Mouse (Mus musculus) erythroblast, embryonic 14.5 days (primary cell): Measurements from ENCODE around the gene Lmtk3. TPM values are rescaled to one million over a fixed set of nuclear protein-coding genes. Genes with fewer than 3 reads are reported as not detected.

Experiments
- H3K27me3 ChIP-seq: 2 replicates; pipeline ENCODE4 v1.6.1; 2012; ENCODE audit warnings: inconsistent platforms; ENCODE audit not compliant: control insufficient read depth
- H3K36me3 ChIP-seq: 2 replicates; pipeline ENCODE4 v1.6.1; 2012; ENCODE audit warnings: mild to moderate bottlenecking, inconsistent platforms; ENCODE audit not compliant: control insufficient read depth
- H3K4me1 ChIP-seq: 2 replicates; pipeline ENCODE4 v1.6.1; 2012; ENCODE audit warnings: inconsistent platforms; ENCODE audit not compliant: control insufficient read depth
- H3K4me3 ChIP-seq: replicated peaks from 2 replicates; pipeline ENCODE3; 2012; ENCODE audit warnings: moderate library complexity, mild to moderate bottlenecking, inconsistent platforms
- H3K9me3 ChIP-seq: 2 replicates; pipeline ENCODE4 v1.6.1; 2012; ENCODE audit warnings: low read length, inconsistent platforms, mixed read lengths; ENCODE audit not compliant: control insufficient read depth
- GATA1 ChIP-seq: IDR thresholded peaks from 2 replicates; pipeline ENCODE4 v1.6.1; 2012; ENCODE audit warnings: low read length, inconsistent platforms, mixed read lengths
- TAL1 ChIP-seq: IDR thresholded peaks from 3 replicates; pipeline ENCODE4 v1.6.1; 2012; ENCODE audit warnings: low read length, inconsistent platforms, mixed read lengths
- polyA plus RNA-seq: library from polyadenylated mRNA; stranded (reverse); fragments of >175 nt; gene quantifications from 2 replicates; pipeline ENCODE4 v1.2.3, GENCODE M21; 2012

Gene Lmtk3
- polyA plus RNA-seq, 1 experiment, result 0.04 TPM

- peaks cover 25% of the 10 kb centered on the region for H3K4me1 ChIP-seq
- H3K9me3 ChIP-seq, result peaks cover 3% of the 10 kb centered on the region; the same call in 1 of the 2 replicates
These were observed 47.0 kb downstream of the Lmtk3 start, which contains the start of gene Grwd1 for GRCm38 (mm10) chr7:45830427-45831127. Gene Grwd1, minus strand, starts transcription at chr7:45830944.

DNA sequence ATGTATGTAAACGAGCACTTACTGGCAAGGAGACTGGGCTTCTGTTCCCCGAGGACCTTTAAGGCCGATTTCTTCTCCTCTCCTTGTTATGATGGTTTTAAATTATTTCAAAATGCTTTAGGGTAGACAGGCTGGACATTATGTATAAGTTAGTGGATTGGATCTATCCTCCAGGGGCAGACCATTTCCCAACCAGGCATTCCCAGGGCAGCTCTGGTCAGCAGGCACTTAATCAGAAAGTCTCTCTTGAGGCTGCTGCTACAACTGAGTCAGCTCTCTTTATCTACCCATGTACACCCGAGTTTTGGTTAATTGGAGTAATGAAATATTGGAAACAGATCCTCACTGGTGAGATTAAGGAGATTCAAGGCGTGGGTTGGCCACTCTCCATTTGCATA is 47.6 kb downstream of the Lmtk3 start:
- Histone ChIP-seq H3K9me3 (peaks cover 3% of the 10 kb centered on the region; the same call in 1 of the 2 replicates), H3K4me3 (peak overlapping the region; percentile 83), H3K4me1 (peaks cover 25% of the 10 kb centered on the region), H3K27me3 (peaks cover 54% of the 10 kb centered on the region), H3K36me3 (peaks cover 35% of the 10 kb centered on the region)
- TF ChIP-seq TAL1 (no peak), GATA1 (no peak)

More at GRCm38 (mm10) chr7:45830427-45831127, 47.0 kb downstream of the Lmtk3 start, which contains the start of gene Grwd1:
- Histone ChIP-seq H3K36me3 (peaks cover 40% of the 10 kb centered on the region), H3K27me3 (peaks cover 50% of the 10 kb centered on the region), H3K4me3 (peak within 1 kb of the TSS; percentile 83)
- TF ChIP-seq GATA1, result no peak
- TF ChIP-seq TAL1, result no peak

GRCm38 (mm10) chr7:45832428-45832827 is 48.9 kb downstream of the Lmtk3 start:
- peaks cover 57% of the 10 kb centered on the region for H3K27me3 ChIP-seq
- H3K4me1 ChIP-seq, result peaks cover 25% of the 10 kb centered on the region

GRCm38 (mm10) chr7:45833148-45833790 is 49.7 kb downstream of the Lmtk3 start:
- H3K4me1 ChIP-seq, result peaks cover 25% of the 10 kb centered on the region
- peaks cover 3% of the 10 kb centered on the region; the same call in 1 of the 2 replicates for H3K9me3 ChIP-seq
- H3K4me3 ChIP-seq, result no peak overlapping the region
- peaks cover 57% of the 10 kb centered on the region for H3K27me3 ChIP-seq
- H3K36me3 ChIP-seq, result peaks cover 13% of the 10 kb centered on the region
- TF ChIP-seq GATA1 (no peak), TAL1 (no peak)

More at GRCm38 (mm10) chr7:45832428-45832827, 48.9 kb downstream of the Lmtk3 start:
- no peak for TF ChIP-seq TAL1
- TF ChIP-seq GATA1, result no peak
- no peak overlapping the region for H3K4me3 ChIP-seq
- peaks cover 3% of the 10 kb centered on the region; the same call in 1 of the 2 replicates for H3K9me3 ChIP-seq
- peaks cover 22% of the 10 kb centered on the region for H3K36me3 ChIP-seq

GRCm38 (mm10) chr7:45833924-45834323 is 50.4 kb downstream of the Lmtk3 start:
- H3K27me3 ChIP-seq, result peaks cover 57% of the 10 kb centered on the region
- TF ChIP-seq TAL1 (no peak), GATA1 (no peak)
- H3K9me3 ChIP-seq, result peaks cover 3% of the 10 kb centered on the region; the same call in 1 of the 2 replicates
- peaks cover 7% of the 10 kb centered on the region for H3K36me3 ChIP-seq
- H3K4me1 ChIP-seq, result peaks cover 25% of the 10 kb centered on the region
- no peak overlapping the region for H3K4me3 ChIP-seq

DNA sequence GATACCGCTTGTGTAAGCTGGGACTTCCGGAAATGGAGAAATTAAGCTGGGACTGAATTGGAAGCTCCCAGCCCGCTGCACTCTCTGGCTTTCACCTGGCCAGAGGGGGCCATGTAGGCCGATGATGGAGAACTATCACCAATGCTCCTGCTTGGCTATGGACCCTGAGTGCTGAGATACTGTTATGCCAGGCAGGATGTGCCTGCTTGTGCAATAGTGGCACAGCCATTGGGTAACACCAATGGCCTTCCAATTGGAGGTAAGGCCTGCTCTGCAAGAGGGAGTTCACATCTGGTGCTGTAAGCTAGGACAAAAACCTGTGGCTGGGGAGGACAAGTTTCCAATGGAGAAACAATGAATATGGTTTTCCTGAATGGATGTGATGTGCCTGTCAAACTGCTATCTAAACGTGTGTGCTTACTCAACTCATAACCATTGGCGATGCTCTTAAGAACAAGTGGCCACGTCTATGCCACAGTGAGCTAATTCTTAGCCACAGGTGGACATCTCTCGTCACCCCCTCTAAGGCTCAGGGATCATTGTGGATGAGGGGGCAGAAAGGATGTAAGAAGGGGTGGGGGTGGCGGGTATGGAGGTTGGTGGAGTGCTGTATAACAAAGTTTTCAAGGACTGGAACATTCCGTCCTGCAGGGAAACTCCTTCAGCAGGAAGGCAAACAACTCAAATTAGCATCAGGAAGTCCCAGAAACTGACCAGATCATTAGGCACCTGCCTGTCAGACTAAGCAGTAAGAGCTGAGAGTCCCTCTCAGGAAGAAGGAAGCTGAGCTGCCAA is 59.6 kb downstream of the Lmtk3 start:
- Histone ChIP-seq H3K27me3 (peaks cover 29% of the 10 kb centered on the region), H3K4me1 (no peaks in the 10 kb centered on the region), H3K36me3 (no peaks in the 10 kb centered on the region), H3K9me3 (no peaks in the 10 kb centered on the region), H3K4me3 (no peak overlapping the region)
- TF ChIP-seq GATA1, result no peak
- no peak for TF ChIP-seq TAL1

- no peaks in the 10 kb centered on the region for H3K9me3 ChIP-seq
- no peak overlapping the region for H3K4me3 ChIP-seq
- H3K27me3 ChIP-seq, result peaks cover 22% of the 10 kb centered on the region
- no peaks in the 10 kb centered on the region for H3K4me1 ChIP-seq
- H3K36me3 ChIP-seq, result no peaks in the 10 kb centered on the region
- no peak for TF ChIP-seq GATA1
- no peak for TF ChIP-seq TAL1
These were observed 65.0 kb downstream of the Lmtk3 start for GRCm38 (mm10) chr7:45848447-45849027.

DNA sequence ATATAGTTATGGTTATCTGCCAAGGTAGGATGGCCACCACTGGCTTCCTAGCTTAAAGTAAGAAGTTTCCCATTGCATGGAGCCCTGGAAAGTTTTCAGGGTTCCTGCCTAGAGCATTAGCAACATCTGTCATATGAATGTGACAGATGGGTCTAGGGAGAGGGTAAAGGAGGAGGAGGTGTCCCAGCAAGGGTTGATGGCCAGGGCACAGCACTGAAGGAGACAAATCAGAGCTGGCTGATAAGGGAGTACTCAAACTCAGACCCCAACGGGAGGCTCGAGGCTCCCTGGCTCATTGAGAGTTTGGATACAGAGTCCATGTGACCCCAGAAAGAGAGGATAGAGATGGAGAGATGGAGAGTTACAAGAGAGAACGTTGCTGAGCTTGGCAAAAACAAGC is 67.1 kb downstream of the Lmtk3 start:
- peaks cover 28% of the 10 kb centered on the region for H3K27me3 ChIP-seq
- H3K36me3 ChIP-seq, result no peaks in the 10 kb centered on the region
- no peak overlapping the region for H3K4me3 ChIP-seq
- H3K4me1 ChIP-seq, result no peaks in the 10 kb centered on the region
- no peak for TF ChIP-seq GATA1
- H3K9me3 ChIP-seq, result no peaks in the 10 kb centered on the region
